Mouse (Mus musculus): ENCODE results near the gene Dusp3.

DNA sequence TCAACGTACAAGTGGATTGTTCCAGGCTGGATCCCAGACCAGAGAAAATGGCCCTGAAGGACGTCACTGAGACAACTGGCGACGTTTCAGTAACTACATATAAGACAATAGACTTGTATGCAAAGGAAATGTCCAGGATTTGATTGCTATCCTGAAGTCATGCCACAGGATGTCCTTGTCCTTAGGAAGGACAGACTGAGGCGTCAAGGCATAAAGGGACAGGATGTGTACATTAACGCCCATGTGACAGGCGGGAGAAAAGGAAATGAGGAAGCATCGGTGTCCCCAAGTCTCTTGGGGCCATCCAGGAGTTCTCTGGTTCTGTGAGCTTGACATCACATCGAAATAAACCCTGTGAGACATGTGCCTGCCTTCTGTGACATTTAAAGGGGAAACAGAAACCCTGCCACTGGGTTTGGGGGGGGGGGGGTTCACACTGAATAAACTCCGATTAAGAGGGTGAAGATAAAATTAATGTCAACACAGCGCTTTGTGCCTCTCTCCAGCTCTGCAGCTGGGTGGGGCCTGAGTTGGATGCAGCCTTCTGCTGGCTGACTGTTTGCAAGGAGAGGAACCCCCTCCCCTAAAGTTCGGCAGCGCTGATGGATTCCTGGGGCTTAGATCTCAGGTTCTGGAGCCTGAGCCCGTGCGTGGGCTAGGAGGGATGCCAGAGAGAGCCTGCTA lies 22.3 kb upstream of the Dusp3 start:
- no peak for TF ChIP-seq CTCF (IDR thresholded peaks at IDR 0.05; ENCODE audit: borderline replicate concordance, control insufficient read depth, extremely low read depth, insufficient read depth, low read length, poor library complexity)
- no peak for TF ChIP-seq POLR2A (IDR thresholded peaks at IDR 0.05; ENCODE audit: control insufficient read depth, extremely low read depth, insufficient read depth, low read length, poor library complexity)
